Mouse (Mus musculus) CH12.LX (cell line): Measurements from ENCODE around the gene Kdm2b. TPM values are rescaled to one million over a fixed set of nuclear protein-coding genes. Genes with fewer than 3 reads are reported as not detected.
A peak's percentile ranks its signal among the peaks of the same experiment; 100 is the strongest.

Experiments
- DNase-seq: peaks from one replicate; pipeline ENCODE4 v3.0.0-alpha.2; 2013; ENCODE audit errors: extremely low read depth
- H3K27ac ChIP-seq: 2 replicates; pipeline ENCODE4 v1.5.1; 2012; ENCODE audit warnings: low read depth, mild to moderate bottlenecking, control low read depth, moderate library complexity; ENCODE audit not compliant: insufficient read depth
- H3K27me3 ChIP-seq: replicated peaks from 2 replicates; pipeline ENCODE3; 2012; ENCODE audit warnings: inconsistent platforms
- H3K36me3 ChIP-seq, 2 experiments: replicated peaks in 1 of 2; 2 replicates each; pipeline versions ENCODE3 to v1.6.1; 2012; ENCODE audit warnings: inconsistent platforms in 1 of 2, low read length in 1 of 2, mild to moderate bottlenecking in 1 of 2, mixed read lengths in 1 of 2, moderate library complexity in 1 of 2; ENCODE audit not compliant: control insufficient read depth in 1 of 2, insufficient read depth in 1 of 2
- H3K4me1 ChIP-seq, 2 experiments: 2 replicates each; pipeline ENCODE4 v1.6.1; 2012; ENCODE audit warnings: inconsistent platforms in 1 of 2, moderate library complexity in 1 of 2; ENCODE audit not compliant: insufficient read depth in 2 of 2, control insufficient read depth in 1 of 2
- H3K4me2 ChIP-seq: 2 replicates; pipeline ENCODE4 v1.6.1; 2012; ENCODE audit warnings: low read depth, mild to moderate bottlenecking, control low read depth; ENCODE audit not compliant: poor library complexity, insufficient read depth, severe bottlenecking
- H3K4me3 ChIP-seq, 3 experiments: fragments of 150-350 bp in 1 of 3; sonication (generic) in 1 of 3; replicated peaks in 1 of 3; 2 replicates each; pipeline versions ENCODE3 to v1.5.1; 2011 to 2012; ENCODE audit warnings: low read depth in 2 of 3, low read length in 2 of 3, mild to moderate bottlenecking in 2 of 3, moderate library complexity in 2 of 3, control low read depth in 1 of 3, improper control_type of control experiment in 1 of 3, inconsistent platforms in 1 of 3, mixed read lengths in 1 of 3; ENCODE audit not compliant: poor library complexity in 1 of 3
- H3K79me2 ChIP-seq: replicated peaks from 2 replicates; pipeline ENCODE4 v1.6.1; 2012; ENCODE audit warnings: mild to moderate bottlenecking, moderate library complexity; ENCODE audit not compliant: control insufficient read depth, poor library complexity, insufficient read depth, severe bottlenecking; ENCODE audit errors: extremely low read depth
- H3K9ac ChIP-seq: 2 replicates; pipeline ENCODE4 v1.6.1; 2012; ENCODE audit warnings: low read depth, mild to moderate bottlenecking, control low read depth, moderate library complexity; ENCODE audit not compliant: insufficient read depth
- H3K9me3 ChIP-seq: replicated peaks from 2 replicates; pipeline ENCODE3; 2012; ENCODE audit warnings: low read length, inconsistent platforms, mixed read lengths
- BHLHE40 ChIP-seq: IDR thresholded peaks from 2 replicates; pipeline ENCODE4 v1.6.1; 2011; ENCODE audit warnings: mild to moderate bottlenecking, low read depth, low read length, improper control_type of control experiment
- CHD1 ChIP-seq: IDR thresholded peaks from 2 replicates; pipeline ENCODE4 v1.6.1; 2012; ENCODE audit warnings: low read depth, low read length, improper control_type of control experiment, inconsistent platforms
- CHD2 ChIP-seq: IDR thresholded peaks from 2 replicates; pipeline ENCODE4 v1.6.1; 2011; ENCODE audit warnings: low read length, improper control_type of control experiment
- CTCF ChIP-seq, 2 experiments: IDR thresholded peaks in 1 of 2; conservative IDR thresholded peaks in 1 of 2; 2 replicates each; pipeline ENCODE4 v1.5.1; 2011 to 2012; ENCODE audit warnings: low read depth in 2 of 2, low read length in 2 of 2, improper control_type of control experiment in 1 of 2, inconsistent platforms in 1 of 2, mild to moderate bottlenecking in 1 of 2, moderate library complexity in 1 of 2
- E2F4 ChIP-seq: IDR thresholded peaks from 2 replicates; pipeline ENCODE4 v1.6.1; 2011; ENCODE audit warnings: low read depth, low read length, improper control_type of control experiment; ENCODE audit not compliant: insufficient replicate concordance
- IRF4 ChIP-seq: IDR thresholded peaks from 2 replicates; pipeline ENCODE4 v1.6.1; 2014; ENCODE audit warnings: low read depth, mild to moderate bottlenecking, inconsistent platforms, low read length, improper control_type of control experiment
- KAT2A ChIP-seq: IDR thresholded peaks from 2 replicates; pipeline ENCODE4 v1.6.1; 2012; ENCODE audit warnings: low read length, improper control_type of control experiment, inconsistent platforms; ENCODE audit not compliant: insufficient replicate concordance
- MAFK ChIP-seq: IDR thresholded peaks from 2 replicates; pipeline ENCODE4 v1.6.1; 2011; ENCODE audit warnings: low read length, improper control_type of control experiment; ENCODE audit not compliant: insufficient replicate concordance
- MAX ChIP-seq: IDR thresholded peaks from 2 replicates; pipeline ENCODE4 v1.6.1; 2011; ENCODE audit warnings: low read length, improper control_type of control experiment
- MAZ ChIP-seq: IDR thresholded peaks from 2 replicates; pipeline ENCODE4 v1.6.1; 2012; ENCODE audit warnings: low read depth, mild to moderate bottlenecking, inconsistent platforms, low read length, improper control_type of control experiment, moderate library complexity
- MXI1 ChIP-seq: IDR thresholded peaks from 2 replicates; pipeline ENCODE4 v1.6.1; 2011; ENCODE audit warnings: mild to moderate bottlenecking, low read depth, low read length, improper control_type of control experiment
- POLR2A ChIP-seq: IDR thresholded peaks from 2 replicates; pipeline ENCODE4 v1.6.1; 2011; ENCODE audit warnings: low read depth, mild to moderate bottlenecking, improper control_type of control experiment, low read length
- POLR2AphosphoS2 ChIP-seq: IDR thresholded peaks from 2 replicates; pipeline ENCODE4 v1.6.1; 2011; ENCODE audit warnings: low read depth, low read length, improper control_type of control experiment
- RAD21 ChIP-seq: IDR thresholded peaks from 2 replicates; pipeline ENCODE4 v1.6.1; 2011; ENCODE audit warnings: low read depth, mild to moderate bottlenecking, low read length, improper control_type of control experiment, moderate library complexity
- RCOR1 ChIP-seq: conservative IDR thresholded peaks from 2 replicates; pipeline ENCODE4 v1.6.1; 2012; ENCODE audit warnings: low read depth, mild to moderate bottlenecking, inconsistent platforms, low read length, improper control_type of control experiment
- SIN3A ChIP-seq: IDR thresholded peaks from 2 replicates; pipeline ENCODE4 v1.6.1; 2012; ENCODE audit warnings: low read length, improper control_type of control experiment, inconsistent platforms
- SMC3 ChIP-seq: IDR thresholded peaks from 2 replicates; pipeline ENCODE4 v1.6.1; 2011; ENCODE audit warnings: low read depth, low read length, improper control_type of control experiment
- TBP ChIP-seq: conservative IDR thresholded peaks from 2 replicates; pipeline ENCODE4 v1.6.1; 2011; ENCODE audit warnings: low read depth, low read length, improper control_type of control experiment
- TCF12 ChIP-seq: IDR thresholded peaks from 2 replicates; pipeline ENCODE4 v1.6.1; 2014; ENCODE audit warnings: low read depth, mild to moderate bottlenecking, inconsistent platforms, low read length, improper control_type of control experiment
- USF1 ChIP-seq: IDR thresholded peaks from 2 replicates; pipeline ENCODE4 v1.6.1; 2014; ENCODE audit warnings: low read depth, mild to moderate bottlenecking, inconsistent platforms, low read length, improper control_type of control experiment
- USF2 ChIP-seq: conservative IDR thresholded peaks from 2 replicates; pipeline ENCODE4 v1.6.1; 2011; ENCODE audit warnings: low read depth, low read length, improper control_type of control experiment
- ZC3H11A ChIP-seq: IDR thresholded peaks from 2 replicates; pipeline ENCODE4 v1.6.1; 2012; ENCODE audit warnings: low read depth, mild to moderate bottlenecking, inconsistent platforms, low read length, improper control_type of control experiment
- ZMIZ1 ChIP-seq: IDR thresholded peaks from 2 replicates; pipeline ENCODE4 v1.6.1; 2012; ENCODE audit warnings: low read depth, mild to moderate bottlenecking, inconsistent platforms, low read length, improper control_type of control experiment
- dilution Hi-C: fragments of 300-500 bp; cut with MboI; formaldehyde crosslinking; loops from 2 replicates; pipeline ENCODE4 v1.14.3; 2020; ENCODE audit warnings: low sequenced_read_pairs; ENCODE audit not compliant: extremely low pct_unique_long_range_greater_than_20kb, extremely low pct_ligation_motif_present
- in situ Hi-C: fragments of 300-500 bp; cut with MboI; formaldehyde crosslinking; loops from 3 replicates; pipeline ENCODE4 v1.14.3; 2019; ENCODE audit warnings: low sequenced_read_pairs, low pct_ligation_motif_present, low pct_unique_long_range_greater_than_20kb, mixed read lengths
- polyA plus RNA-seq: library from polyadenylated mRNA; unstranded; fragments of >175 nt; gene quantifications from 2 replicates; pipeline ENCODE4 v1.2.1, GENCODE M21; 2012; ENCODE audit warnings: low read depth; ENCODE audit not compliant: insufficient read length
- total RNA-seq, 2 experiments: library from RNA; depleted of rRNA; stranded (reverse); fragments of 300-350 nt in 1 of 2; fragments of >200 nt in 1 of 2; gene quantifications; 2 replicates each; pipeline ENCODE4 v1.2.3; 2012 to 2014

The Kdm2b gene
- total and polyA plus RNA-seq, 3 experiments: 69.3 to 138 (median 80.1) TPM

DNA sequence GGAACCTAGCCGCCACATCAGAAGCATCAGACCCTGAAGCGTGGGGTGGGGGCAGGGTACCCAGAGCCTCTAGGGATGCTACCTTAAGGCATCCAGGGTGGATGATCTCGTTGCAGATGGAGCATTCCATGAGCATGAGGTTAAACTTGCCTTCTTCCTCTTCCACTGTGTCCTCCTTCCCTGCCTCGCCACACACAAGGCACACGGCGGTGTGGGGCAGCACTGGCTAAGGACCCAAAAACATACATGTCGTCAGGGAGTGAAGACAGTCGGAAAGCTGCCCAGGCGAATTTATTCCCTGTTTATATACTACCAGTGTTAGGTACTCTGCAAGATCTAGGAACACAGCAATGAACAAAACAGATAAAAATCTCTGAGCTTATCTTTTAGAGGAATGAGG is 106.4 kb downstream of the Kdm2b start:
- dilution Hi-C loops: no loop called here
- peaks cover 46 to 81% of the 10 kb centered on the region in 2 experiments for H3K36me3 ChIP-seq

DNA sequence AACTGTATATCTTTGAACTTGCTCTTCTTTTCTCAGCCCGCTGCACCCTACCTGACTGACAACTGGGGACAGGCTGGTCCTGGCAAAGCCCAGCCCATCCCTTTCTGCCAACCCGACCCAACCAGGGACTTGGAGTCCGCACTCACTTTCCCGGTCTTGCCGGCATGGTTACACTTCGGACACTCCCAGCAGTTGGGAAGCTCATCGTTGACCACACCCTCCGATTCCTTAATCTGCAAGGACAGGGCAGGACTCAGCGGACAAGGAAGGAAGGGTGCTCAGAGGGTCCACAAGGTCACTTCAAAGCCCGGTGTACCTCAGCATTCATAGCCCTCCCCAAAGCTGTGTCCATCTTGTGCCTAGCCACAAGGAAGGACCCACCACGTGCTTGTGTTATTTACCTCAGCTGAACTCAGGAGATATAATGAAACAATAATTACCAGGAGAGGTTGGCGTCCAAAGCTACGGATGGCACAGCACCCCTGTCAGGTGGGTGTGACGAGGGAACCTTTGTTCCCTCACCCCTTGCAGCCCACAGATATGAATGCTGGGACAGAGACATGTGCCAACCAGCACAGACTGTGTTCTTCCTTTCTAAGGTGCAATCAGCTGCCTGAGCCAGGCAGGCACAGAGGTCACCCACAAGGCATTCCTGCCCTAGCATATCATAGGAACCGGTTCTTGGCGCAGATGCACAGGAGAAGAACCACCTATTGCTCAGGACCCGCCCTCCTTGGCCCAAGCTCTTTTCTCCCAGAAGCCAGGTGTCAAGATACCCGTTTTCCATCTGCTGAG is 107.2 kb downstream of the Kdm2b start:
- peaks cover 53 to 82% of the 10 kb centered on the region in 2 experiments for H3K36me3 ChIP-seq
- dilution Hi-C loops: no loop called here
- peak overlapping the region; percentile 92 for H3K27ac ChIP-seq
- no peaks in the 10 kb centered on the region for H3K27me3 ChIP-seq
- peaks cover 79% of the 10 kb centered on the region for H3K79me2 ChIP-seq
- no peaks in the 10 kb centered on the region for H3K9me3 ChIP-seq
- TF ChIP-seq SIN3A: peak; percentile 45
- TF ChIP-seq CHD2: no peak
- no peak for TF ChIP-seq RCOR1
- peak; percentile 26; the same call in 1 of the 2 replicates for TF ChIP-seq TCF12
- 0 out of 2 replicates have a peak, but pooled peaks have one; percentile 49 for TF ChIP-seq MAX
- TF ChIP-seq CTCF (conservative IDR thresholded peaks at IDR 0.05 in 1 of 2, IDR thresholded peaks at IDR 0.05 in 1 of 2; ENCODE audit: low read depth in 2 of 2, low read length in 2 of 2): no peak
- TF ChIP-seq MAZ: no peak
- 0 out of 2 replicates have a peak, but pooled peaks have one; percentile 32 for TF ChIP-seq MXI1
- TF ChIP-seq IRF4: no peak
- no peak for TF ChIP-seq POLR2AphosphoS2
- TF ChIP-seq, all 38 proteins: peak for 4
- Histone ChIP-seq H3K4me1 (peaks cover 30 to 83% of the 10 kb centered on the region in 2 experiments), H3K4me3 (peak overlapping the region in 2 of 3 experiments; percentile 50 to 78), H3K9ac (peak overlapping the region; percentile 91), H3K4me2 (0 out of 2 replicates have a peak overlapping the region, but pooled peaks have one; percentile 14)
- in situ Hi-C loops: no loop called here
- no peak for DNase-seq

More for the DNA sequence above, 106.4 kb downstream of the Kdm2b start:
- Histone ChIP-seq H3K4me2 (no peak overlapping the region), H3K9me3 (no peaks in the 10 kb centered on the region), H3K79me2 (peaks cover 81% of the 10 kb centered on the region), H3K9ac (peak overlapping the region; percentile 91), H3K4me3 (peak overlapping the region in 2 of 3 experiments; percentile 50 to 78), H3K4me1 (peaks cover 35 to 89% of the 10 kb centered on the region in 2 experiments), H3K27me3 (no peaks in the 10 kb centered on the region), H3K27ac (peak overlapping the region; percentile 92)
- in situ Hi-C loops: no loop called here
- no peak for DNase-seq
- TF ChIP-seq BHLHE40: no peak
- peak; percentile 53; the same call in 1 of the 2 replicates for TF ChIP-seq POLR2A

GRCm38 (mm10) chr5:122881313-122881712 is 108.3 kb downstream of the Kdm2b start:
- dilution Hi-C loops: no loop called here
- in situ Hi-C loops: no loop called here
- peak overlapping the region; percentile 91 for H3K9ac ChIP-seq
- H3K27me3 ChIP-seq: no peaks in the 10 kb centered on the region
- DNase-seq: peak; percentile 72
- peak overlapping the region in 1 of 3 experiments; percentile 78 for H3K4me3 ChIP-seq
- H3K4me2 ChIP-seq: peak overlapping the region; percentile 7; the same call in 1 of the 2 replicates
- H3K9me3 ChIP-seq: no peaks in the 10 kb centered on the region
- peak overlapping the region; percentile 92; the same call in 1 of the 2 replicates for H3K27ac ChIP-seq
- H3K36me3 ChIP-seq: peaks cover 62 to 93% of the 10 kb centered on the region in 2 experiments
- peaks cover 28 to 82% of the 10 kb centered on the region in 2 experiments for H3K4me1 ChIP-seq
- no peak for TF ChIP-seq ZMIZ1
- no peak for TF ChIP-seq TBP
- no peak for TF ChIP-seq MAFK
- no peak for TF ChIP-seq USF1
- TF ChIP-seq RAD21: peak; percentile 51
- no peak for TF ChIP-seq CHD2
- no peak for TF ChIP-seq USF2
- TF ChIP-seq E2F4: no peak
- TF ChIP-seq CTCF (conservative IDR thresholded peaks at IDR 0.05 in 1 of 2, IDR thresholded peaks at IDR 0.05 in 1 of 2; ENCODE audit: low read depth in 2 of 2, low read length in 2 of 2): peak; percentile 63 to 82
- TF ChIP-seq KAT2A: no peak
- no peak for TF ChIP-seq IRF4
- TF ChIP-seq ZC3H11A: no peak
- no peak for TF ChIP-seq MAZ
- no peak for TF ChIP-seq CHD1
- no peak for TF ChIP-seq BHLHE40
- TF ChIP-seq SMC3: peak; percentile 80
- no peak for TF ChIP-seq MXI1
- TF ChIP-seq POLR2AphosphoS2: no peak
- peaks cover 81% of the 10 kb centered on the region for H3K79me2 ChIP-seq
